Mouse (Mus musculus): ENCODE measurements around the gene Pxmp4.

GRCm38 (mm10) chr2:154538310-154538709, 65.2 kb downstream of the Pxmp4 start:
- TF ChIP-seq CTCF (IDR thresholded peaks at IDR 0.05; ENCODE audit: borderline replicate concordance, insufficient read depth, low read length), result no peak
- TF ChIP-seq POLR2A (IDR thresholded peaks at IDR 0.05; ENCODE audit: low read depth, low read length), result no peak

All from embryonic fibroblast, embryonic 13.5 days (primary cell).